Mouse (Mus musculus) thymus, postnatal 4 days (tissue): Measurements from ENCODE around the gene Entr1.

Source experiments
- DNase-seq: peaks from one replicate; pipeline ENCODE4 v3.0.0; 2021

Gene Entr1

GRCm38 (mm10) chr2:26342609-26343490 lies 46.3 kb downstream of the Entr1 start:
- DNase-seq = peak; percentile 54

GRCm38 (mm10) chr2:26342044-26342443 lies 47.1 kb downstream of the Entr1 start:
- no peak for DNase-seq

DNA sequence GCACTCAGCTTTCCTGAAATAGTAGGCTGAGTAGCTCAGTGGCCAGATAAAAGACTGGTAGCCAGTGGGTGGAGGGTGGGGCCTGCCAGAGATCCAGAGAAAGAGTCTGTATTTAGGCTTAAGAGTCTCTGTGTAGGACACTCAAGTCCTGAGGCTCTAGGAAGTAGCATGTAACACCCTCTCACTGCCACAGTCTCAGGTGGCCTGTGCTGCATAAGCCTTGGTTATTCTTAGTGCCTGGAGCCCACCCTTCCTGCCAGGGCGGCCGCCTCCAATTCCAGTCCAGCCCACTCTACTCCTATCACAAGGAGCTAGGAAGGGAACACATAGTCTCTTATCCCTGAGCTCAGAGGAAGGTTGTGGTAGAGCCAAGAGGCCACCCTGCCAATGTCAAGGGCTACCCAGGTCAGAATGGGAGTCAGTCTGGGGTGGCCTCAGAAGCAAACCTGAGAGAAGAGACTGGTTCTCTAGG lies 47.6 kb downstream of the Entr1 start:
- no peak for DNase-seq

DNA sequence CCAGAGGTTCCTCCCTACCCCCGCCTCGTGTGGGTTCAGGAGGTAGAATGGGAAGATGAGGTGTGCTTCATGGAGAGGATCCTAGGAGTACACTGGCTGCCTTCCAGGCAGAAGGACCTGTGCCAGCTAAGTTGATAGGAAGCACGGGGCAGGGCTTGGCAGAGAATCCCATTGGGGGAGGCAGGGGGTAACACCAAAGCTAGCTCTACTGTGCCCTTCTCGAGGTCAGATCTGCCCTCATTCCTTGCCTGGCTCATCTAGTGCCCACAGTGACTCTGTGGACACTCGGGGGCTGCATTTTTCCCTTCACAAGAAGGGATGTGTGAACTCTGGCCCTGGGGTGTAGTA lies 49.9 kb downstream of the Entr1 start:
- no peak for DNase-seq

GRCm38 (mm10) chr2:26338302-26339203 lies 50.6 kb downstream of the Entr1 start:
- DNase-seq = no peak
